Comparison of ENCODE assay signal across 15 mouse cellular contexts in genomic region chr17:17609523-17609922, GRCm38 (mm10). TPM values are rescaled to one million over a fixed set of nuclear protein-coding genes. Genes with fewer than 3 reads are reported as not detected.
DNase-seq lines count a peak whose midpoint lies in the region; ATAC-seq and TF ChIP-seq lines count a peak whose summit lies in the region.
"Had no signal": no experiment of that assay in that cellular context is flagged by ENCODE, and none has a peak within 500 bp of the region (broad histone marks: within the 10 kb centered on the region; RNA-seq: fewer than 3 reads in every experiment).

No protein-coding gene starts in this region.

- H3K79me2 ChIP-seq in CH12.LX (replicated peaks; ENCODE audit: control insufficient read depth, extremely low read depth, insufficient read depth, poor library complexity, severe bottlenecking) (peaks cover 60% of the 10 kb centered on the region), myocyte (ENCODE audit: control insufficient read depth, insufficient read depth) (peaks cover 88% of the 10 kb centered on the region)

- ATAC-seq in heart, embryonic 13.5 days (ENCODE audit: extremely low read depth, insufficient number of reproducible peaks, low FRiP score, low TSS enrichment), result no peak
- no peak for ATAC-seq in heart, embryonic 11.5 days (replicated peaks; ENCODE audit: insufficient number of reproducible peaks, low FRiP score, low TSS enrichment)
- no peak for ATAC-seq in midbrain, embryonic 14.5 days (ENCODE audit: low FRiP score, low TSS enrichment)
- ATAC-seq: hindbrain, embryonic 16.5 days had no signal

- TF ChIP-seq POLR2A in CH12.LX (IDR thresholded peaks at IDR 0.05; ENCODE audit: low read depth, low read length), result no peak
- no peak for TF ChIP-seq POLR2A in embryonic fibroblast, embryonic 13.5 days (IDR thresholded peaks at IDR 0.05; ENCODE audit: low read depth, low read length)
- TF ChIP-seq POLR2A in myocyte (IDR thresholded peaks at IDR 0.05; ENCODE audit: insufficient read length, low read depth), result no peak

- no peak overlapping the region for H3K4me2 ChIP-seq in heart, embryonic 13.5 days
- H3K4me2 ChIP-seq in heart, embryonic 11.5 days, result no peak overlapping the region
- H3K4me2 ChIP-seq in CH12.LX (ENCODE audit: insufficient read depth, low read depth, poor library complexity, severe bottlenecking), result peak overlapping the region; percentile 91
- H3K4me2 ChIP-seq in myocyte (ENCODE audit: low read depth), result peak overlapping the region; percentile 29
- H3K4me2 ChIP-seq in midbrain, embryonic 14.5 days (ENCODE audit: low read length), result no peak overlapping the region
- H3K4me2 ChIP-seq: embryonic facial prominence, embryonic 15.5 days; forebrain, embryonic 15.5 days had no signal

- in situ Hi-C loops in CH12.LX (cut with MboI; ENCODE audit: low pct_ligation_motif_present, low pct_unique_long_range_greater_than_20kb, low sequenced_read_pairs), result no loop called here

- H3K9me3 ChIP-seq in heart, embryonic 13.5 days, result no peaks in the 10 kb centered on the region
- H3K9me3 ChIP-seq in heart, embryonic 11.5 days (replicated peaks; ENCODE audit: control insufficient read depth, low read length), result no peaks in the 10 kb centered on the region
- H3K9me3 ChIP-seq in CH12.LX (replicated peaks; ENCODE audit: low read length), result no peaks in the 10 kb centered on the region
- no peaks in the 10 kb centered on the region for H3K9me3 ChIP-seq in midbrain, embryonic 14.5 days (ENCODE audit: control insufficient read depth, low read length)
- H3K9me3 ChIP-seq: embryonic facial prominence, embryonic 15.5 days; forebrain, embryonic 15.5 days had no signal

- DNase-seq in CH12.LX (ENCODE audit: extremely low read depth), result peak; percentile 87
- no peak for DNase-seq in thymus, postnatal 36 days
- DNase-seq in midbrain, embryonic 14.5 days, result no peak
- DNase-seq: cerebellum, adult 11-12 months; gastrocnemius, postnatal 25 days; kidney, adult 18-20 months; left cerebral cortex, postnatal 4 days; thymus, adult 18-20 months had no signal

- no peak for TF ChIP-seq CTCF in CH12.LX (conservative IDR thresholded peaks at IDR 0.05 in 1 of 2, IDR thresholded peaks at IDR 0.05 in 1 of 2; ENCODE audit: low read depth in 2 of 2, low read length in 2 of 2)
- TF ChIP-seq CTCF in embryonic fibroblast, embryonic 13.5 days (IDR thresholded peaks at IDR 0.05; ENCODE audit: borderline replicate concordance, insufficient read depth, low read length), result no peak

- H3K27me3 ChIP-seq in heart, embryonic 13.5 days (replicated peaks), result no peaks in the 10 kb centered on the region
- H3K27me3 ChIP-seq in heart, embryonic 11.5 days (ENCODE audit: control insufficient read depth, insufficient read depth, low read length), result no peaks in the 10 kb centered on the region
- H3K27me3 ChIP-seq in CH12.LX (replicated peaks), result no peaks in the 10 kb centered on the region
- H3K27me3 ChIP-seq in myocyte (ENCODE audit: control insufficient read depth, insufficient read depth, insufficient read length), result no peaks in the 10 kb centered on the region
- H3K27me3 ChIP-seq in midbrain, embryonic 14.5 days (ENCODE audit: control insufficient read depth, insufficient read depth, low read length), result no peaks in the 10 kb centered on the region
- H3K27me3 ChIP-seq: embryonic facial prominence, embryonic 15.5 days; forebrain, embryonic 15.5 days had no signal

- H3ac ChIP-seq in myocyte (ENCODE audit: control insufficient read depth, insufficient read length), result no peak overlapping the region

- WGBS in heart, embryonic 13.5 days, result 71% methylated on average over 3 of the region's 3 CpGs
- WGBS in heart, embryonic 11.5 days (ENCODE audit: insufficient replicate concordance), result 81% methylated on average over 3 of the region's 3 CpGs
- WGBS in midbrain, embryonic 14.5 days, result 72% methylated on average over 3 of the region's 3 CpGs

- peak overlapping the region; percentile 55 for H3K27ac ChIP-seq in heart, embryonic 13.5 days (replicated peaks)
- no peak overlapping the region for H3K27ac ChIP-seq in heart, embryonic 11.5 days (ENCODE audit: low read depth, low read length)
- H3K27ac ChIP-seq in CH12.LX (ENCODE audit: insufficient read depth, low read depth), result peak overlapping the region; percentile 91
- peak overlapping the region; percentile 97 for H3K27ac ChIP-seq in embryonic fibroblast, embryonic 13.5 days (ENCODE audit: insufficient read depth, low read length)
- no peak overlapping the region for H3K27ac ChIP-seq in midbrain, embryonic 14.5 days (replicated peaks; ENCODE audit: low read depth, low read length)
- H3K27ac ChIP-seq: embryonic facial prominence, embryonic 15.5 days had no signal

- H3K4me1 ChIP-seq in heart, embryonic 13.5 days, result peaks cover 29% of the 10 kb centered on the region
- peaks cover 6% of the 10 kb centered on the region; the same call in 1 of the 2 replicates for H3K4me1 ChIP-seq in heart, embryonic 11.5 days (ENCODE audit: control insufficient read depth, insufficient read depth, low read length)
- H3K4me1 ChIP-seq in CH12.LX (ENCODE audit: control insufficient read depth in 1 of 2, insufficient read depth in 2 of 2), result peaks cover 11 to 55% of the 10 kb centered on the region in 2 experiments
- peaks cover 2% of the 10 kb centered on the region; the same call in 1 of the 2 replicates for H3K4me1 ChIP-seq in embryonic fibroblast, embryonic 13.5 days (ENCODE audit: control insufficient read depth, insufficient read depth, low read length)
- 0 out of 2 replicates have a peak, but pooled peaks cover 2% of the 10 kb centered on the region for H3K4me1 ChIP-seq in midbrain, embryonic 14.5 days (ENCODE audit: control insufficient read depth, insufficient read depth, low read length)

- dilution Hi-C loops in CH12.LX (cut with MboI; ENCODE audit: extremely low pct_ligation_motif_present, extremely low pct_unique_long_range_greater_than_20kb, low sequenced_read_pairs), result no loop called here

- H3K9ac ChIP-seq in heart, embryonic 13.5 days, result no peak overlapping the region
- no peak overlapping the region for H3K9ac ChIP-seq in heart, embryonic 11.5 days (ENCODE audit: low read depth, low read length)
- H3K9ac ChIP-seq in CH12.LX (ENCODE audit: insufficient read depth, low read depth), result peak overlapping the region; percentile 59
- H3K9ac ChIP-seq in midbrain, embryonic 14.5 days (replicated peaks; ENCODE audit: low read length), result no peak overlapping the region
- H3K9ac ChIP-seq: embryonic facial prominence, embryonic 15.5 days; forebrain, embryonic 15.5 days had no signal

- no peaks in the 10 kb centered on the region for H3K36me3 ChIP-seq in heart, embryonic 13.5 days
- no peaks in the 10 kb centered on the region for H3K36me3 ChIP-seq in heart, embryonic 11.5 days (ENCODE audit: control insufficient read depth, insufficient read depth, low read length)
- H3K36me3 ChIP-seq in CH12.LX (replicated peaks in 1 of 2; ENCODE audit: control insufficient read depth in 1 of 2, insufficient read depth in 1 of 2, low read length in 1 of 2), result peaks cover 3 to 11% of the 10 kb centered on the region in 2 experiments
- no peaks in the 10 kb centered on the region for H3K36me3 ChIP-seq in myocyte (ENCODE audit: control insufficient read depth, insufficient read depth)
- H3K36me3 ChIP-seq in midbrain, embryonic 14.5 days (ENCODE audit: control insufficient read depth, insufficient read depth, low read length), result no peaks in the 10 kb centered on the region
- H3K36me3 ChIP-seq: embryonic facial prominence, embryonic 15.5 days; forebrain, embryonic 15.5 days had no signal

- H3K4me3 ChIP-seq in heart, embryonic 13.5 days, result no peak overlapping the region
- H3K4me3 ChIP-seq in heart, embryonic 11.5 days (ENCODE audit: low read depth, low read length), result no peak overlapping the region
- H3K4me3 ChIP-seq in CH12.LX (replicated peaks in 1 of 3; ENCODE audit: low read depth in 2 of 3, low read length in 2 of 3, poor library complexity in 1 of 3) (no peak overlapping the region), myocyte (no peak overlapping the region)
- no peak overlapping the region for H3K4me3 ChIP-seq in embryonic fibroblast, embryonic 13.5 days (ENCODE audit: insufficient read depth, low read length)
- H3K4me3 ChIP-seq in midbrain, embryonic 14.5 days (replicated peaks; ENCODE audit: low read depth, low read length), result no peak overlapping the region
- H3K4me3 ChIP-seq: embryonic facial prominence, embryonic 15.5 days; forebrain, embryonic 15.5 days had no signal

- TF ChIP-seq RAD21 in CH12.LX (IDR thresholded peaks at IDR 0.05; ENCODE audit: low read depth, low read length), result no peak

- TF ChIP-seq EP300 in CH12.LX (IDR thresholded peaks at IDR 0.05; ENCODE audit: low read length), result peak; percentile 78

TF ChIP-seq in CH12.LX, 34 proteins besides CTCF, POLR2A, EP300 and RAD21 (continues in another document):
- TF ChIP-seq USF2 (conservative IDR thresholded peaks at IDR 0.05; ENCODE audit: low read depth, low read length) (no peak), ZMIZ1 (IDR thresholded peaks at IDR 0.05; ENCODE audit: low read depth, low read length) (no peak), IRF4 (IDR thresholded peaks at IDR 0.05; ENCODE audit: low read depth, low read length) (peak; percentile 83), TCF12 (IDR thresholded peaks at IDR 0.05; ENCODE audit: low read depth, low read length) (peak; percentile 67; the same call in 1 of the 2 replicates), CHD2 (IDR thresholded peaks at IDR 0.05; ENCODE audit: low read length) (peak; percentile 28; the same call in 1 of the 2 replicates), HCFC1 (IDR thresholded peaks at IDR 0.05; ENCODE audit: low read depth, low read length) (no peak; the same call in 1 of the 2 replicates)

TF ChIP-seq in myocyte, 11 proteins besides CTCF, POLR2A, EP300 and RAD21:
- TF ChIP-seq E2F4 (IDR thresholded peaks at IDR 0.05; ENCODE audit: insufficient read depth), result no peak
- TF ChIP-seq SRF (IDR thresholded peaks at IDR 0.05; ENCODE audit: control insufficient read depth, insufficient read length, low read depth), result no peak
- TF ChIP-seq MYOG (IDR thresholded peaks at IDR 0.05; ENCODE audit: control insufficient read depth in 1 of 3, insufficient read depth in 1 of 3, insufficient read length in 2 of 3, low read depth in 2 of 3), result no peak
- TF ChIP-seq TCF3 (IDR thresholded peaks at IDR 0.05; ENCODE audit: insufficient read length, low read depth), result no peak
- no peak for TF ChIP-seq MAX (IDR thresholded peaks at IDR 0.05; ENCODE audit: low read depth)

RNA-seq across cellular contexts. Expression of gene Lnpep, which starts 15.3 kb away (rescaled TPM):
- 8.7 and 9.6 TPM in 2 replicates for polyA plus RNA-seq in heart, embryonic 13.5 days (2015; fragmentation: Nextera tagmentation; extraction: Ambion mirVana)
- 8.9 and 12.7 TPM in 2 replicates for polyA plus RNA-seq in heart, embryonic 11.5 days (2014; fragmentation: Nextera tagmentation; extraction: Ambion mirVana)
- total RNA-seq in CH12.LX (2012; rRNA removed), result 34.6 and 36.5 TPM in 2 replicates
- 33.6 and 36.6 TPM in 2 replicates for total RNA-seq in CH12.LX (2014; rRNA removed)
- 19.1 and 40.8 TPM in 2 replicates for polyA plus RNA-seq in CH12.LX (2012; ENCODE audit: insufficient read length, low read depth)
- 78.7 and 92.3 TPM in 2 replicates for polyA plus RNA-seq in embryonic fibroblast, embryonic 13.5 days (2011; ENCODE audit: insufficient read length, low read depth, missing spikeins)
- 4.4 TPM for polyA plus RNA-seq in myocyte (2012; fragmentation: generic; extraction: Trizol)
- 8.8 and 13.5 TPM in 2 replicates for polyA plus RNA-seq in midbrain, embryonic 14.5 days (2014; fragmentation: Nextera tagmentation; extraction: Ambion mirVana)

Comparison
In these comparisons a context has a peak if more than half of its experiments do, and no peak if none do; other contexts are left out.
1. H3K27ac ChIP-seq: peak in heart, embryonic 13.5 days (single experiment), CH12.LX (single experiment) and embryonic fibroblast, embryonic 13.5 days (single experiment); none in heart, embryonic 11.5 days (single experiment) and midbrain, embryonic 14.5 days (single experiment).
2. H3K4me2 ChIP-seq: peak in CH12.LX (single experiment) and myocyte (single experiment); none in heart, embryonic 13.5 days (single experiment), heart, embryonic 11.5 days (single experiment) and midbrain, embryonic 14.5 days (single experiment).